Mouse (Mus musculus): ENCODE data around the gene Adh5. TPM values are rescaled to one million over a fixed set of nuclear protein-coding genes. Genes with fewer than 3 reads are reported as not detected.
A peak's percentile ranks its signal among the peaks of the same experiment; 100 is the strongest.

Adh5 gene
- total and polyA plus RNA-seq, 3 experiments, result 27.4 to 154 (median 86.3) TPM

- no peak for ATAC-seq (ENCODE audit: extremely low read depth, insufficient number of reproducible peaks, low FRiP score, poor library complexity, severe bottlenecking)
- Histone ChIP-seq H3K36me3 (replicated peaks) (peaks cover 82% of the 10 kb centered on the region), H3K4me1 (ENCODE audit: insufficient read depth, low read depth, low read length) (peaks cover 25% of the 10 kb centered on the region), H3K9me3 (replicated peaks) (no peaks in the 10 kb centered on the region), H3K4me3 (ENCODE audit: low read depth, low read length) (no peak overlapping the region), H3K27me3 (ENCODE audit: insufficient read depth, low read length) (no peaks in the 10 kb centered on the region)
- no peak for TF ChIP-seq POLR2AphosphoS5 (IDR thresholded peaks at IDR 0.05; ENCODE audit: insufficient replicate concordance, low read depth, low read length)
- no peak for TF ChIP-seq TAL1 (conservative IDR thresholded peaks at IDR 0.05; ENCODE audit: low read depth, low read length)
- TF ChIP-seq CTCF (IDR thresholded peaks at IDR 0.05; ENCODE audit: low read depth, low read length), result no peak
- no peak for TF ChIP-seq GATA2 (IDR thresholded peaks at IDR 0.05; ENCODE audit: borderline replicate concordance, low read depth, low read length)
- no peak for TF ChIP-seq GATA1 (IDR thresholded peaks at IDR 0.05; ENCODE audit: borderline replicate concordance, low read length)
- DNase-seq (ENCODE audit: low spot score), result no peak
Measured at GRCm38 (mm10) chr3:138481526-138482284, 38.8 kb downstream of the Adh5 start.

GRCm38 (mm10) chr3:138483240-138483639 lies 40.3 kb downstream of the Adh5 start:
- Histone ChIP-seq H3K4me3 (ENCODE audit: low read depth, low read length) (no peak overlapping the region), H3K9me3 (replicated peaks) (no peaks in the 10 kb centered on the region), H3K4me1 (ENCODE audit: insufficient read depth, low read depth, low read length) (peaks cover 33% of the 10 kb centered on the region), H3K27me3 (ENCODE audit: insufficient read depth, low read length) (no peaks in the 10 kb centered on the region), H3K36me3 (replicated peaks) (peaks cover 80% of the 10 kb centered on the region)
- ATAC-seq (ENCODE audit: extremely low read depth, insufficient number of reproducible peaks, low FRiP score, poor library complexity, severe bottlenecking) (no peak), DNase-seq (ENCODE audit: low spot score) (no peak)
- TF ChIP-seq CTCF (IDR thresholded peaks at IDR 0.05; ENCODE audit: low read depth, low read length) (no peak), GATA2 (IDR thresholded peaks at IDR 0.05; ENCODE audit: borderline replicate concordance, low read depth, low read length) (no peak), POLR2AphosphoS5 (IDR thresholded peaks at IDR 0.05; ENCODE audit: insufficient replicate concordance, low read depth, low read length) (no peak), GATA1 (IDR thresholded peaks at IDR 0.05; ENCODE audit: borderline replicate concordance, low read length) (no peak), TAL1 (conservative IDR thresholded peaks at IDR 0.05; ENCODE audit: low read depth, low read length) (no peak)

DNA sequence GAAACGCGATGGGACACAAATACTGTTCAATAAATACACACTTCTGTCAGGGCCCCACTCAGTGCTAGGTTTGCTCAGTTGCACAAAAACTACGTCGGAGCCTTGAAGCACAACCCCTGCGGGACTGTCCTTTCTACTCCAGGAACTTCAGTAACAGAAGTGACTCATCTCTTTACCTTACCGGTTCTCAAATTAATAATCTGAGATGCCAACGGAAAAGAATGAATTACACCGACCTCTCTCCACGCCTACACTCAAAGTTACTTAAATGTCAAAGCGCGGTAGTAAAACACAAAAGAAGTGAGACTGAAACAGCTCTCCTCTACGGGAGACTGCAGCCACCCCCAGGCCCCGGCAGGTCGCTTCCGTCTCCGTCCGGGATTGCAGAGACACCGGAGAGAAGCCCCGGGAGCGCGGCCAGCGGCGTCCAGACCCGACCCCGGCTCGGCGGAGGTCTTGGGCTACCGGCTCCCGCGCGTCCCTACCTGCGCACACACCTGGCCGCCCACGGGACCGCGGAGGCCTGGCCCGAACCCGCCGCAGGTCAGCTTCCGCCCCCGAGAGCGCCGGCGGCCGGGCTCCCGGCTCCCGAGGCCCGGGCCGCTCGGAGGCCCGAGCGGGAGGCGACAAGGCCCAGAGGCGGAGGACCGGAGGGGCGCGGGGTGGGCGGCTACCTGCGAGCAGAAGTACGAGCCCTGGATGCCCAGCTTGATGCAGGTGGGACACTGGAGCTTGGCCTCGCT lies 45.9 kb downstream of the Adh5 start:
- Histone ChIP-seq H3K36me3 (replicated peaks) (peaks cover 31% of the 10 kb centered on the region), H3K27me3 (ENCODE audit: insufficient read depth, low read length) (no peaks in the 10 kb centered on the region), H3K4me1 (ENCODE audit: insufficient read depth, low read depth, low read length) (peaks cover 23% of the 10 kb centered on the region), H3K9me3 (replicated peaks) (no peaks in the 10 kb centered on the region), H3K4me3 (ENCODE audit: low read depth, low read length) (peak overlapping the region; percentile 87)
- DNase-seq (ENCODE audit: low spot score), result peak; percentile 40
- no peak for ATAC-seq (ENCODE audit: extremely low read depth, insufficient number of reproducible peaks, low FRiP score, poor library complexity, severe bottlenecking)
- no peak for TF ChIP-seq GATA1 (IDR thresholded peaks at IDR 0.05; ENCODE audit: borderline replicate concordance, low read length)
- no peak for TF ChIP-seq POLR2AphosphoS5 (IDR thresholded peaks at IDR 0.05; ENCODE audit: insufficient replicate concordance, low read depth, low read length)

DNA sequence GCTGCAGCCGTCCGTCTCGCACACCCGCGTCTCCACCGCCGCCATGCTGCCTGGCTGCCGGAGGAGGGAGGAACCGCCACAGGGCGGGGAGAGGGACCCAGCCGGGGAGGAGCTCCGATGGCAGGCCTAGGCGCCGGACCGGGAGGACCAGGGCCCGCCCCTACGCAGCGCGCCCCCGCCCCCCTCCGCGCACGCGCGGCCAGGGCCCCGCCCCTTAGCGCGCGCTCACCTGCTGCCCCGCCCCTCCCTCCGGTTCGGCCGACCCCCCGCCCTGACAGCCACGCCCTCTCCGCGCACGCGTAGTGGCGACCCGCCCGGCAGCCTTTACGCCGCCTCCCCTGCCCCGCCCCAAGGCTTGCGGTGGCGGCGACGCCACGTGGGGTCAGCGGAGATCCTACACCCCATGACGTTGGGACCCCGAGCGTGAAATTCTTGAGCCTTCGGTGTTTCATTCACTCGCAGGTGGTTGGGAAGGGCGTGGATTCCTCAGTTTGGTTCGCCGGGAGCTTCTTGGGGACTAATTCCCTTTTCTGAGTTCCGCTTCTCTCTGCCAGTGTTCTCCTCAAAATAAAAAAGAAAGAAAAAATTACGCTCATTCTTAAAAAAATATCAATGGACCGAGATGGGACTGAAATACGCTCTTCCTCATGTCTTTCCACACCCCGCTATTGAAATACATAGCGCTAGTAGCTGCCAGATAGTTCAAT lies 46.6 kb downstream of the Adh5 start, which contains the start of gene Metap1:
Metap1 (minus strand) TSS at position 189 of the 707 bp plus-strand sequence.
- ATAC-seq (ENCODE audit: extremely low read depth, insufficient number of reproducible peaks, low FRiP score, poor library complexity, severe bottlenecking) (peak; percentile 92), DNase-seq (ENCODE audit: low spot score) (peak; percentile 99)
- Histone ChIP-seq H3K36me3 (replicated peaks) (peaks cover 24% of the 10 kb centered on the region), H3K4me1 (ENCODE audit: insufficient read depth, low read depth, low read length) (peaks cover 25% of the 10 kb centered on the region), H3K4me3 (ENCODE audit: low read depth, low read length) (peak within 1 kb of the TSS; percentile 87), H3K9me3 (replicated peaks) (no peaks in the 10 kb centered on the region), H3K27me3 (ENCODE audit: insufficient read depth, low read length) (no peaks in the 10 kb centered on the region)
- TF ChIP-seq TAL1 (conservative IDR thresholded peaks at IDR 0.05; ENCODE audit: low read depth, low read length), result no peak
- no peak for TF ChIP-seq GATA1 (IDR thresholded peaks at IDR 0.05; ENCODE audit: borderline replicate concordance, low read length)
- TF ChIP-seq POLR2AphosphoS5 (IDR thresholded peaks at IDR 0.05; ENCODE audit: insufficient replicate concordance, low read depth, low read length), result no peak
- no peak for TF ChIP-seq CTCF (IDR thresholded peaks at IDR 0.05; ENCODE audit: low read depth, low read length)
- no peak for TF ChIP-seq GATA2 (IDR thresholded peaks at IDR 0.05; ENCODE audit: borderline replicate concordance, low read depth, low read length)

DNA sequence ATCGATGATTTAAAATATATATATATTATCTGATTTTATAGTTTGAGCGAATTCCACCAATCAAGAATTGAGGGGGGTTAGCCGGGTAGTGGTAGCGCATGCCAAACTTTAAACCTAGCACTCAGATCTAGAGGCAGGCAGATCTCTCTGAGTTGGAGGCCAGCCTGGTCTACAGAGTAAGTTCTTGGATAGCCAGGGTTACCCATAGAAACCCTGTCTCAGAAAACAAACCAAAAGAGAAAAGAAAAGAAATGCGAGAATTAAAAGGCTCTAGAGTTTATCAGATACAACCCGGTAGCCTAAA lies 47.1 kb downstream of the Adh5 start:
- no peaks in the 10 kb centered on the region for H3K9me3 ChIP-seq (replicated peaks)
- no peak for TF ChIP-seq POLR2AphosphoS5 (IDR thresholded peaks at IDR 0.05; ENCODE audit: insufficient replicate concordance, low read depth, low read length)
- TF ChIP-seq GATA1 (IDR thresholded peaks at IDR 0.05; ENCODE audit: borderline replicate concordance, low read length), result no peak
- TF ChIP-seq GATA2 (IDR thresholded peaks at IDR 0.05; ENCODE audit: borderline replicate concordance, low read depth, low read length), result no peak
- no peak for TF ChIP-seq TAL1 (conservative IDR thresholded peaks at IDR 0.05; ENCODE audit: low read depth, low read length)
- TF ChIP-seq CTCF (IDR thresholded peaks at IDR 0.05; ENCODE audit: low read depth, low read length), result no peak
- peak overlapping the region; percentile 87 for H3K4me3 ChIP-seq (ENCODE audit: low read depth, low read length)
- H3K4me1 ChIP-seq (ENCODE audit: insufficient read depth, low read depth, low read length), result peaks cover 30% of the 10 kb centered on the region
- DNase-seq (ENCODE audit: low spot score) (no peak), ATAC-seq (ENCODE audit: extremely low read depth, insufficient number of reproducible peaks, low FRiP score, poor library complexity, severe bottlenecking) (no peak)
- H3K27me3 ChIP-seq (ENCODE audit: insufficient read depth, low read length), result no peaks in the 10 kb centered on the region
- H3K36me3 ChIP-seq (replicated peaks), result peaks cover 19% of the 10 kb centered on the region

GRCm38 (mm10) chr3:138493668-138494067 lies 50.8 kb downstream of the Adh5 start:
- H3K4me3 ChIP-seq (ENCODE audit: low read depth, low read length), result no peak overlapping the region
- no peaks in the 10 kb centered on the region for H3K36me3 ChIP-seq (replicated peaks)
- TF ChIP-seq POLR2AphosphoS5 (IDR thresholded peaks at IDR 0.05; ENCODE audit: insufficient replicate concordance, low read depth, low read length), result no peak
- no peak for TF ChIP-seq GATA2 (IDR thresholded peaks at IDR 0.05; ENCODE audit: borderline replicate concordance, low read depth, low read length)
- TF ChIP-seq CTCF (IDR thresholded peaks at IDR 0.05; ENCODE audit: low read depth, low read length), result no peak
- TF ChIP-seq TAL1 (conservative IDR thresholded peaks at IDR 0.05; ENCODE audit: low read depth, low read length), result no peak
- TF ChIP-seq GATA1 (IDR thresholded peaks at IDR 0.05; ENCODE audit: borderline replicate concordance, low read length), result no peak
- DNase-seq (ENCODE audit: low spot score), result no peak
- no peak for ATAC-seq (ENCODE audit: extremely low read depth, insufficient number of reproducible peaks, low FRiP score, poor library complexity, severe bottlenecking)
- peaks cover 24% of the 10 kb centered on the region for H3K4me1 ChIP-seq (ENCODE audit: insufficient read depth, low read depth, low read length)
- H3K9me3 ChIP-seq (replicated peaks), result no peaks in the 10 kb centered on the region
- 0 out of 2 replicates have a peak, but pooled peaks cover under 1% of the 10 kb centered on the region for H3K27me3 ChIP-seq (ENCODE audit: insufficient read depth, low read length)
